Mouse (Mus musculus) cortical plate, adult 2 months (tissue): ENCODE results near the gene B430218F22Rik.
A peak's percentile ranks its signal among the peaks of the same experiment; 100 is the strongest.

Experiments
- CTCF ChIP-seq: fragments of 200-500 bp; IDR thresholded peaks from 2 replicates; pipeline ENCODE4 v1.5.1; 2011; ENCODE audit warnings: mild to moderate bottlenecking, control low read depth, low read length; ENCODE audit not compliant: insufficient read depth; ENCODE audit errors: extremely low read depth
- POLR2A ChIP-seq: fragments of 200-500 bp; IDR thresholded peaks from 2 replicates; pipeline ENCODE4 v1.6.1; 2011; ENCODE audit warnings: mild to moderate bottlenecking, low read length, control low read depth; ENCODE audit not compliant: insufficient read depth; ENCODE audit errors: extremely low read depth

GRCm38 (mm10) chr13:118379155-118379554 lies 7.3 kb upstream of the B430218F22Rik start:
- no peak for TF ChIP-seq POLR2A
- peak; percentile 79 for TF ChIP-seq CTCF
